Mouse (Mus musculus) stomach, embryonic 16.5 days (tissue): ENCODE measurements around the gene Taar4. TPM values are rescaled to one million over a fixed set of nuclear protein-coding genes. Genes with fewer than 3 reads are reported as not detected.

Experiments used
- ATAC-seq: fragments of 200-750 bp; cut with Nextera tagmentation; 2 replicates; pipeline ENCODE4 v1.8.0; 2017; ENCODE audit warnings: moderate number of reproducible peaks, moderate TSS enrichment; ENCODE audit not compliant: insufficient read depth, low FRiP score
- H3K27ac ChIP-seq: fragments of 300-500 bp; sonication (generic); 2 replicates; pipeline ENCODE4 v1.5.1; 2014; ENCODE audit warnings: low read length
- H3K27me3 ChIP-seq: fragments of 300-500 bp; sonication (generic); 2 replicates; pipeline ENCODE4 v1.6.1; 2014; ENCODE audit warnings: low read length, control low read depth, mixed read lengths; ENCODE audit not compliant: control insufficient read depth, insufficient read depth
- H3K36me3 ChIP-seq: fragments of 300-500 bp; sonication (generic); 2 replicates; pipeline ENCODE4 v1.6.1; 2014; ENCODE audit warnings: low read length; ENCODE audit not compliant: control insufficient read depth, insufficient read depth
- H3K4me1 ChIP-seq: fragments of 300-500 bp; sonication (generic); 2 replicates; pipeline ENCODE4 v1.6.1; 2014; ENCODE audit warnings: low read length, control low read depth, mixed read lengths; ENCODE audit not compliant: control insufficient read depth, insufficient read depth
- H3K4me2 ChIP-seq: fragments of 300-500 bp; sonication (generic); 2 replicates; pipeline ENCODE4 v1.6.1; 2014; ENCODE audit warnings: low read depth, low read length, mixed read lengths
- H3K4me3 ChIP-seq: fragments of 300-500 bp; sonication (generic); replicated peaks from 2 replicates; pipeline ENCODE4 v1.5.1; 2014; ENCODE audit warnings: mild to moderate bottlenecking, low read length
- H3K9ac ChIP-seq: fragments of 300-500 bp; sonication (generic); 2 replicates; pipeline ENCODE4 v1.6.1; 2014; ENCODE audit warnings: low read length
- H3K9me3 ChIP-seq: fragments of 300-500 bp; sonication (generic); replicated peaks from 2 replicates; pipeline ENCODE4 v1.6.1; 2016; ENCODE audit warnings: low read length, control low read depth; ENCODE audit not compliant: control insufficient read depth
- WGBS: fragments of 180-500 bp; shearing (Covaris S2); extraction: QIAGEN DNeasy Blood & Tissue Kit; methylation state at CpG from one replicate; pipeline ENCODE4 v1.1.7; 2014; 5-methylcytosine and 5-hydroxymethylcytosine counted together
- polyA plus RNA-seq: library from polyadenylated mRNA; unstranded; fragments of >200 nt; fragmentation: Nextera tagmentation; extraction: Ambion mirVana; gene quantifications from 2 replicates; pipeline ENCODE4 v1.2.1, GENCODE M21; 2015

The Taar4 gene
- not detected in 2 replicates for polyA plus RNA-seq

GRCm38 (mm10) chr10:23960444-23960915 lies at the start of gene Taar4:
Gene Taar4 (plus strand): TSS chr10:23960494.
- H3K36me3 ChIP-seq, result no peaks in the 10 kb centered on the region
- H3K9ac ChIP-seq, result no peak within 1 kb of the TSS
- H3K4me3 ChIP-seq, result no peak within 1 kb of the TSS
- no peaks in the 10 kb centered on the region for H3K27me3 ChIP-seq
- WGBS, result 94% methylated on average over 13 of the region's 13 CpGs
- H3K27ac ChIP-seq, result no peak within 1 kb of the TSS
- H3K9me3 ChIP-seq, result no peaks in the 10 kb centered on the region
- no peak for ATAC-seq
- H3K4me2 ChIP-seq, result no peak within 1 kb of the TSS
- H3K4me1 ChIP-seq, result no peaks in the 10 kb centered on the region

- no peak for ATAC-seq
- no peaks in the 10 kb centered on the region for H3K36me3 ChIP-seq
- H3K27ac ChIP-seq, result no peak within 1 kb of the TSS
- no peak within 1 kb of the TSS for H3K9ac ChIP-seq
- H3K9me3 ChIP-seq, result no peaks in the 10 kb centered on the region
- H3K4me1 ChIP-seq, result no peaks in the 10 kb centered on the region
- 84% methylated on average over 4 of the region's 4 CpGs for WGBS
- H3K27me3 ChIP-seq, result no peaks in the 10 kb centered on the region
- no peak within 1 kb of the TSS for H3K4me3 ChIP-seq
- H3K4me2 ChIP-seq, result no peak within 1 kb of the TSS
Measured at GRCm38 (mm10) chr10:23920056-23920455, 40.2 kb upstream of the Taar4 start, which contains the start of gene Taar1. Gene Taar1 (plus strand): TSS chr10:23920356.

GRCm38 (mm10) chr10:23922468-23922867 lies 37.8 kb upstream of the Taar4 start:
- H3K4me3 ChIP-seq, result no peak overlapping the region
- no peaks in the 10 kb centered on the region for H3K9me3 ChIP-seq
- H3K27ac ChIP-seq, result no peak overlapping the region
- H3K4me2 ChIP-seq, result no peak overlapping the region
- H3K9ac ChIP-seq, result no peak overlapping the region
- 45% methylated on average over 3 of the region's 3 CpGs for WGBS
- H3K36me3 ChIP-seq, result no peaks in the 10 kb centered on the region
- H3K4me1 ChIP-seq, result no peaks in the 10 kb centered on the region
- no peak for ATAC-seq
- H3K27me3 ChIP-seq, result no peaks in the 10 kb centered on the region

- H3K9ac ChIP-seq, result no peak overlapping the region
- H3K4me3 ChIP-seq, result no peak overlapping the region
- no peak for ATAC-seq
- 87% methylated on average over 2 of the region's 2 CpGs for WGBS
- H3K36me3 ChIP-seq, result no peaks in the 10 kb centered on the region
- no peak overlapping the region for H3K4me2 ChIP-seq
- no peaks in the 10 kb centered on the region for H3K27me3 ChIP-seq
- H3K27ac ChIP-seq, result no peak overlapping the region
- no peaks in the 10 kb centered on the region for H3K4me1 ChIP-seq
- no peaks in the 10 kb centered on the region for H3K9me3 ChIP-seq
Measured at GRCm38 (mm10) chr10:23923941-23924340, 36.4 kb upstream of the Taar4 start.

- Histone ChIP-seq H3K27ac (no peak overlapping the region), H3K9ac (no peak overlapping the region), H3K4me3 (no peak overlapping the region), H3K4me2 (no peak overlapping the region), H3K4me1 (no peaks in the 10 kb centered on the region), H3K36me3 (no peaks in the 10 kb centered on the region), H3K9me3 (no peaks in the 10 kb centered on the region), H3K27me3 (no peaks in the 10 kb centered on the region)
- no peak for ATAC-seq
- WGBS, result 43% methylated on average over 4 of the region's 4 CpGs
Measured at GRCm38 (mm10) chr10:23937613-23938012, 22.7 kb upstream of the Taar4 start.

DNA sequence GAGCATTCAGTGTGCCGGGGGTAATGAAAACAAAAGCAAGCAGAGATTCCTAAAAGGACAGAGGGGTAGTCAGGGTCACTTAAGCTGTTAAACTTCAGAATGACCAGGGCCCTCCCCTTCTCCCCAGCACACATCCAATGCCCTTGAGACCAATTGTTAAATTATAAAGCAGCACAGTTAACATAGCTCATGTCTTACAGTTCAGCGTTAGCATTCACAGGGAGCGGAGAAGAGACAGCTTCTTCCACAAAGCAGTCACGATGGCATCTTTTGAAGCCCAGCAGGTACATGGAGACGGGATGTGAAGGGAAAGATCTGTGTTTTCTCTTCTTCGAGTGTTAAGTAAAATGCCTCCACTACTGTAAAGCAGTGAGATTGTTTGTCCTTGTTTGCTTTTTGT lies 22.0 kb upstream of the Taar4 start, which contains the start of gene Taar2:
Taar2 (plus strand) TSS at position 261 of the 400 bp plus-strand sequence.
- no peaks in the 10 kb centered on the region for H3K27me3 ChIP-seq
- no peaks in the 10 kb centered on the region for H3K36me3 ChIP-seq
- no peak within 1 kb of the TSS for H3K27ac ChIP-seq
- H3K9me3 ChIP-seq, result no peaks in the 10 kb centered on the region
- no peak within 1 kb of the TSS for H3K4me2 ChIP-seq
- H3K4me1 ChIP-seq, result no peaks in the 10 kb centered on the region
- no peak within 1 kb of the TSS for H3K4me3 ChIP-seq
- 54% methylated on average over 6 of the region's 6 CpGs for WGBS
- no peak for ATAC-seq
- H3K9ac ChIP-seq, result no peak within 1 kb of the TSS

GRCm38 (mm10) chr10:23942465-23942864 lies 17.8 kb upstream of the Taar4 start:
- no peaks in the 10 kb centered on the region for H3K4me1 ChIP-seq
- no peak overlapping the region for H3K4me2 ChIP-seq
- WGBS, result 75% methylated on average over 5 of the region's 5 CpGs
- no peak overlapping the region for H3K4me3 ChIP-seq
- H3K27me3 ChIP-seq, result no peaks in the 10 kb centered on the region
- no peak for ATAC-seq
- H3K36me3 ChIP-seq, result no peaks in the 10 kb centered on the region
- H3K9ac ChIP-seq, result no peak overlapping the region
- H3K27ac ChIP-seq, result no peak overlapping the region
- H3K9me3 ChIP-seq, result no peaks in the 10 kb centered on the region

- Histone ChIP-seq H3K36me3 (no peaks in the 10 kb centered on the region), H3K4me3 (no peak overlapping the region), H3K4me1 (no peaks in the 10 kb centered on the region), H3K27ac (no peak overlapping the region), H3K4me2 (no peak overlapping the region), H3K9ac (no peak overlapping the region), H3K27me3 (no peaks in the 10 kb centered on the region), H3K9me3 (no peaks in the 10 kb centered on the region)
- WGBS, result 42% methylated on average over 7 of the region's 7 CpGs
- no peak for ATAC-seq
Measured at GRCm38 (mm10) chr10:23948026-23948425, 12.3 kb upstream of the Taar4 start.

DNA sequence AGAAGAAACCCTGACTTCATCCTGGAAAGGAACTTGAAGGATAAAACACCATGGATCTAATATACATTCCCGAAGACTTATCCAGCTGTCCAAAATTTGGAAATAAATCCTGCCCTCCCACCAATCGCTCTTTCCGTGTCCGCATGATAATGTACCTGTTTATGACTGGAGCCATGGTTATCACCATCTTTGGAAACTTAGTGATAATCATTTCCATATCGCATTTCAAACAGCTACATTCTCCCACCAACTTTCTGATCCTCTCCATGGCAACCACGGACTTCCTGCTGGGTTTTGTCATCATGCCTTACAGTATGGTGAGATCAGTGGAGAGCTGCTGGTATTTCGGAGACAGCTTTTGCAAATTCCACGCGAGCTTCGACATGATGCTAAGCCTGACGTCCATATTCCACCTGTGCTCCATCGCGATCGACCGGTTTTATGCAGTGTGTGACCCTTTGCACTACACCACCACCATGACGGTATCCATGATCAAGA lies 10.7 kb upstream of the Taar4 start, which contains the start of gene Taar3:
Taar3 (plus strand) TSS at position 51 of the 498 bp plus-strand sequence.
- H3K27me3 ChIP-seq, result no peaks in the 10 kb centered on the region
- 86% methylated on average over 16 of the region's 16 CpGs for WGBS
- no peak for ATAC-seq
- no peak within 1 kb of the TSS for H3K4me3 ChIP-seq
- H3K36me3 ChIP-seq, result no peaks in the 10 kb centered on the region
- H3K4me2 ChIP-seq, result no peak within 1 kb of the TSS
- no peaks in the 10 kb centered on the region for H3K4me1 ChIP-seq
- H3K9ac ChIP-seq, result no peak within 1 kb of the TSS
- no peak within 1 kb of the TSS for H3K27ac ChIP-seq
- no peaks in the 10 kb centered on the region for H3K9me3 ChIP-seq
